Comparison of ENCODE assay signal across 8 mouse cellular contexts in the genomic region with DNA sequence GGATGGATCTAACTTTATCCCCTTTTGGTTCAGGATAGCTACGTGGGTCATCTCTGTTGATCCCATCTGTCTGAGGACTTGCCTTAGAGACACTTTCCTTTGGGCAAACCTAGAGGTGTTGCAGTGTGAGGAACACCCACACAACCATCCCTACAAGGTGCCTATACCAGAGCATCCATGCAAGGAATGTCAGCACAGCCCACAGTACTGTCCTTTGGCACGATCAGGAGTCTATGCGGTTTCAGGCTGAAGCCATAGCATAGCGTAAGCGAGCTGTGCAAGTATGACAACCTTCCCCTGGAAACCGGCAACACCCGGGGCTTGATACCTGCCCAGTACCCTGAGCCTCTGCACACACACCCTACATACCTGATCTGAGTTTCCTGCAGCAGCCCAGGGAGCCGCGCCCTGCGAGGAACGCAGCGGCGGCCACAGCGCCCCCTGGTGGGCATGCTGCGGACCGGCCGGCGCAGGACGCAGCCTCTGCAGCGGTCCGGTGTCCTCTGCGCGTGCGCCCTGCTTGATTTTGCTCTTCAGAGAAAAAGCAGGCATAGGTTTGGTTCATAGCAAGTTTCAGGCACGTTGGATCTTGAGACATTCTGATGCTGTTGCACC.
DNase-seq lines count a peak whose midpoint lies in the region; ATAC-seq lines count a peak whose summit lies in the region.

No protein-coding gene starts in this region.

- WGBS in forebrain, embryonic 11.5 days: 12% methylated on average over 25 of the region's 25 CpGs
- 7% methylated on average over 25 of the region's 25 CpGs for WGBS in heart, embryonic 15.5 days
- WGBS in liver, embryonic 11.5 days: 11% methylated on average over 25 of the region's 25 CpGs
- WGBS in stomach, embryonic 14.5 days: 9% methylated on average over 25 of the region's 25 CpGs

- H3K4me3 ChIP-seq in forebrain, embryonic 11.5 days (ENCODE audit: low read depth, low read length): peak overlapping the region; percentile 18; the same call in 1 of the 2 replicates
- H3K4me3 ChIP-seq in heart, embryonic 15.5 days: peak overlapping the region; percentile 47
- H3K4me3 ChIP-seq in liver, embryonic 11.5 days (ENCODE audit: low read depth, low read length): peak overlapping the region; percentile 20; the same call in 1 of the 2 replicates
- H3K4me3 ChIP-seq in stomach, embryonic 14.5 days (ENCODE audit: low read depth, low read length): peak overlapping the region; percentile 24; the same call in 1 of the 2 replicates

- H3K4me1 ChIP-seq in forebrain, embryonic 11.5 days (replicated peaks; ENCODE audit: control insufficient read depth, insufficient read depth, low read length): 0 out of 2 replicates have a peak, but pooled peaks cover 2% of the 10 kb centered on the region
- peaks cover 12% of the 10 kb centered on the region for H3K4me1 ChIP-seq in heart, embryonic 15.5 days (replicated peaks)
- no peaks in the 10 kb centered on the region for H3K4me1 ChIP-seq in liver, embryonic 11.5 days (replicated peaks; ENCODE audit: control insufficient read depth, insufficient read depth, low read length)
- H3K4me1 ChIP-seq in stomach, embryonic 14.5 days (ENCODE audit: control insufficient read depth, insufficient read depth, low read length): no peaks in the 10 kb centered on the region

- H3K4me2 ChIP-seq in forebrain, embryonic 11.5 days (ENCODE audit: low read depth, low read length, severe bottlenecking): peak overlapping the region; percentile 41; the same call in 1 of the 2 replicates
- H3K4me2 ChIP-seq in heart, embryonic 15.5 days: peak overlapping the region; percentile 70
- H3K4me2 ChIP-seq in liver, embryonic 11.5 days: peak overlapping the region; percentile 48
- peak overlapping the region; percentile 53 for H3K4me2 ChIP-seq in stomach, embryonic 14.5 days (replicated peaks; ENCODE audit: low read depth, low read length)

- H3K9ac ChIP-seq in forebrain, embryonic 11.5 days (ENCODE audit: low read length): no peak overlapping the region
- H3K9ac ChIP-seq in heart, embryonic 15.5 days: peak overlapping the region; percentile 54
- no peak overlapping the region for H3K9ac ChIP-seq in liver, embryonic 11.5 days (ENCODE audit: low read depth, low read length)
- H3K9ac ChIP-seq in stomach, embryonic 14.5 days (replicated peaks; ENCODE audit: low read depth, low read length): no peak overlapping the region

- H3K36me3 ChIP-seq in forebrain, embryonic 11.5 days (ENCODE audit: control insufficient read depth, insufficient read depth, low read length): no peaks in the 10 kb centered on the region
- H3K36me3 ChIP-seq in heart, embryonic 15.5 days: no peaks in the 10 kb centered on the region
- H3K36me3 ChIP-seq in liver, embryonic 11.5 days (ENCODE audit: control insufficient read depth, insufficient read depth, low read length): no peaks in the 10 kb centered on the region
- H3K36me3 ChIP-seq in stomach, embryonic 14.5 days (ENCODE audit: control insufficient read depth, insufficient read depth, low read length): no peaks in the 10 kb centered on the region

- DNase-seq in CD4-positive, CD25-positive, alpha-beta regulatory T cell, adult 2 months (ENCODE audit: low read depth, low spot score): peak; percentile 91
- peak; percentile 42 for DNase-seq in c-Kit-positive CD71-positive TER-119-negative erythroid progenitor cells, embryonic 14.5 days (ENCODE audit: low read depth)
- DNase-seq in forebrain, embryonic 11.5 days (ENCODE audit: low spot score): peak; percentile 88
- DNase-seq in kidney, postnatal 10 days: peak; percentile 91
- peak; percentile 70 for DNase-seq in liver, embryonic 11.5 days (ENCODE audit: low spot score)
- peak; percentile 81 for DNase-seq in neural tube, embryonic 10.5 days (ENCODE audit: extremely low spot score, low spot score)

- H3K27me3 ChIP-seq in forebrain, embryonic 11.5 days (ENCODE audit: control insufficient read depth, insufficient read depth, low read length): no peaks in the 10 kb centered on the region
- H3K27me3 ChIP-seq in heart, embryonic 15.5 days: no peaks in the 10 kb centered on the region
- no peaks in the 10 kb centered on the region for H3K27me3 ChIP-seq in liver, embryonic 11.5 days (replicated peaks; ENCODE audit: control insufficient read depth, insufficient read depth, low read length)
- no peaks in the 10 kb centered on the region for H3K27me3 ChIP-seq in stomach, embryonic 14.5 days (ENCODE audit: control insufficient read depth, insufficient read depth, low read length)

- ATAC-seq in forebrain, embryonic 11.5 days (replicated peaks; ENCODE audit: low FRiP score): peak; percentile 88
- peak; percentile 76 for ATAC-seq in heart, embryonic 15.5 days (replicated peaks; ENCODE audit: insufficient number of reproducible peaks, insufficient read depth, low FRiP score, low read depth)
- peak; percentile 81 for ATAC-seq in liver, embryonic 11.5 days (replicated peaks; ENCODE audit: low FRiP score)
- ATAC-seq in stomach, embryonic 14.5 days (ENCODE audit: insufficient number of reproducible peaks, insufficient read depth, low FRiP score, low read depth): peak; percentile 89

- no peak overlapping the region for H3K27ac ChIP-seq in forebrain, embryonic 11.5 days (ENCODE audit: low read depth, low read length)
- no peak overlapping the region for H3K27ac ChIP-seq in heart, embryonic 15.5 days
- H3K27ac ChIP-seq in liver, embryonic 11.5 days (ENCODE audit: low read depth, low read length): no peak overlapping the region
- no peak overlapping the region for H3K27ac ChIP-seq in stomach, embryonic 14.5 days (ENCODE audit: low read length)

- no peaks in the 10 kb centered on the region for H3K9me3 ChIP-seq in forebrain, embryonic 11.5 days (ENCODE audit: control insufficient read depth, low read length)
- H3K9me3 ChIP-seq in heart, embryonic 15.5 days (replicated peaks): no peaks in the 10 kb centered on the region
- no peaks in the 10 kb centered on the region for H3K9me3 ChIP-seq in liver, embryonic 11.5 days (ENCODE audit: control insufficient read depth, low read length)
- H3K9me3 ChIP-seq in stomach, embryonic 14.5 days (ENCODE audit: control insufficient read depth, low read depth, low read length): peaks cover 7% of the 10 kb centered on the region; the same call in 1 of the 2 replicates
